Comparison of ENCODE assay signal across 14 mouse cellular contexts in genomic region chr1:141999769-142000168, GRCm38 (mm10).
"Had no signal": no experiment of that assay in that cellular context is flagged by ENCODE, and none has a peak within 500 bp of the region (broad histone marks: within the 10 kb centered on the region; RNA-seq: fewer than 3 reads in every experiment).

No protein-coding gene starts in this region.

- H3K9me3 ChIP-seq: liver, embryonic 13.5 days; lung, embryonic 15.5 days had no signal

- ATAC-seq: intestine, postnatal 0 days had no signal

- H3K4me3 ChIP-seq: liver, embryonic 13.5 days; lung, embryonic 15.5 days had no signal

- H3K27ac ChIP-seq: kidney, postnatal 0 days; liver, embryonic 13.5 days; lung, embryonic 15.5 days; stomach, postnatal 0 days had no signal

- H3K4me2 ChIP-seq: liver, embryonic 13.5 days; lung, embryonic 15.5 days; midbrain, embryonic 11.5 days had no signal

- H3K27me3 ChIP-seq: liver, embryonic 13.5 days; lung, embryonic 15.5 days had no signal

- H3K4me1 ChIP-seq: liver, embryonic 13.5 days; lung, embryonic 15.5 days had no signal

- H3K9ac ChIP-seq: liver, embryonic 13.5 days; lung, embryonic 15.5 days had no signal

- H3K36me3 ChIP-seq: liver, embryonic 13.5 days; lung, embryonic 15.5 days had no signal

- DNase-seq: kidney, adult 2 months; kidney, postnatal 25 days; liver, embryonic 13.5 days; lung, postnatal 10 days; lung, postnatal 4 days; right cerebral cortex, adult 18-20 months; right cerebral cortex, postnatal 14 days; right cerebral cortex, postnatal 4 days; thymus, postnatal 25 days had no signal
